Mouse (Mus musculus) MEL (cell line): ENCODE results near the gene Gpha2. TPM values are rescaled to one million over a fixed set of nuclear protein-coding genes. Genes with fewer than 3 reads are reported as not detected.
A peak's percentile ranks its signal among the peaks of the same experiment; 100 is the strongest.

Experiments used
- DNase-seq: peaks from one replicate; pipeline ENCODE4 v3.0.0; 2011; ENCODE audit warnings: low read depth, low spot score
- H3K27ac ChIP-seq: 2 replicates; pipeline ENCODE4 v1.5.1; 2012; ENCODE audit warnings: low read depth, mild to moderate bottlenecking, control low read depth, low read length, moderate library complexity; ENCODE audit not compliant: control insufficient read depth
- H3K27me3 ChIP-seq, 2 experiments: fragments of 150-350 bp in 1 of 2; sonication (generic) in 1 of 2; 2 replicates each; pipeline ENCODE4 v1.6.1; 2012; ENCODE audit warnings: low read length in 2 of 2, mild to moderate bottlenecking in 2 of 2, improper control_type of control experiment in 1 of 2, moderate library complexity in 1 of 2; ENCODE audit not compliant: insufficient read depth in 2 of 2, control insufficient read depth in 1 of 2
- H3K36me3 ChIP-seq, 2 experiments: 2 replicates each; pipeline ENCODE4 v1.6.1; 2012 to 2014; ENCODE audit warnings: low read length in 2 of 2, improper control_type of control experiment in 1 of 2, inconsistent platforms in 1 of 2, mild to moderate bottlenecking in 1 of 2; ENCODE audit not compliant: insufficient read depth in 2 of 2, control insufficient read depth in 1 of 2
- H3K4me1 ChIP-seq, 2 experiments: fragments of 150-350 bp in 1 of 2; sonication (generic) in 1 of 2; 2 replicates each; pipeline ENCODE4 v1.6.1; 2012; ENCODE audit warnings: low read length in 2 of 2, improper control_type of control experiment in 1 of 2, mild to moderate bottlenecking in 1 of 2; ENCODE audit not compliant: insufficient read depth in 2 of 2, control insufficient read depth in 1 of 2
- H3K4me3 ChIP-seq, 2 experiments: fragments of 150-350 bp in 1 of 2; sonication (generic) in 1 of 2; 2 replicates each; pipeline ENCODE4 v1.5.1; 2012; ENCODE audit warnings: low read depth in 2 of 2, low read length in 2 of 2, mild to moderate bottlenecking in 2 of 2, moderate library complexity in 2 of 2, control low read depth in 1 of 2, improper control_type of control experiment in 1 of 2; ENCODE audit not compliant: control insufficient read depth in 1 of 2, insufficient read depth in 1 of 2
- H3K79me2 ChIP-seq: 2 replicates; pipeline ENCODE4 v1.6.1; 2012; ENCODE audit warnings: mild to moderate bottlenecking, low read length, moderate library complexity; ENCODE audit not compliant: control insufficient read depth, poor library complexity, insufficient read depth
- H3K9ac ChIP-seq: 2 replicates; pipeline ENCODE4 v1.6.1; 2012; ENCODE audit warnings: low read depth, mild to moderate bottlenecking, control low read depth, low read length, moderate library complexity; ENCODE audit not compliant: control insufficient read depth, poor library complexity, severe bottlenecking
- H3K9me3 ChIP-seq: fragments of 150-350 bp; sonication (generic); replicated peaks from 2 replicates; pipeline ENCODE4 v1.6.1; 2012; ENCODE audit warnings: mild to moderate bottlenecking, low read length, improper control_type of control experiment, moderate library complexity; ENCODE audit not compliant: insufficient read depth
- CTCF ChIP-seq, 3 experiments: IDR thresholded peaks in 2 of 3; conservative IDR thresholded peaks in 1 of 3; 2 replicates each; pipeline ENCODE4 v1.5.1; 2011 to 2012; ENCODE audit warnings: low read length in 3 of 3, low read depth in 2 of 3, mild to moderate bottlenecking in 2 of 3, improper control_type of control experiment in 1 of 3, inconsistent platforms in 1 of 3, mixed read lengths in 1 of 3, moderate library complexity in 1 of 3; ENCODE audit not compliant: control insufficient read depth in 1 of 3, insufficient read depth in 1 of 3, poor library complexity in 1 of 3, severe bottlenecking in 1 of 3
- EP300 ChIP-seq, 2 experiments: IDR thresholded peaks; 2 replicates each; pipeline ENCODE4 v1.6.1; 2011; ENCODE audit warnings: improper control_type of control experiment in 2 of 2, low read length in 2 of 2, low read depth in 1 of 2, mild to moderate bottlenecking in 1 of 2
- ETS1 ChIP-seq: IDR thresholded peaks from 2 replicates; pipeline ENCODE4 v1.6.1; 2012; ENCODE audit warnings: low read depth, mild to moderate bottlenecking, inconsistent platforms, low read length, improper control_type of control experiment, moderate library complexity
- GABPA ChIP-seq: IDR thresholded peaks from 2 replicates; pipeline ENCODE4 v1.6.1; 2012; ENCODE audit warnings: low read depth, mild to moderate bottlenecking, inconsistent platforms, low read length, improper control_type of control experiment, moderate library complexity
- JUND ChIP-seq: IDR thresholded peaks from 2 replicates; pipeline ENCODE4 v1.6.1; 2011; ENCODE audit warnings: low read depth, mild to moderate bottlenecking, improper control_type of control experiment, low read length
- MAX ChIP-seq: IDR thresholded peaks from 2 replicates; pipeline ENCODE4 v1.6.1; 2011; ENCODE audit warnings: low read length, improper control_type of control experiment
- MAZ ChIP-seq: IDR thresholded peaks from 2 replicates; pipeline ENCODE4 v1.6.1; 2012; ENCODE audit warnings: low read depth, mild to moderate bottlenecking, inconsistent platforms, low read length, improper control_type of control experiment
- MXI1 ChIP-seq: IDR thresholded peaks from 2 replicates; pipeline ENCODE4 v1.6.1; 2011; ENCODE audit warnings: mild to moderate bottlenecking, low read depth, low read length, improper control_type of control experiment
- MYC ChIP-seq: IDR thresholded peaks from 2 replicates; pipeline ENCODE4 v1.6.1; 2011; ENCODE audit warnings: low read depth, mild to moderate bottlenecking, low read length, improper control_type of control experiment, moderate library complexity
- NRF1 ChIP-seq: IDR thresholded peaks from 2 replicates; pipeline ENCODE4 v1.6.1; 2014; ENCODE audit warnings: low read depth, mild to moderate bottlenecking, inconsistent platforms, low read length, improper control_type of control experiment, moderate library complexity; ENCODE audit not compliant: poor library complexity, insufficient read depth, severe bottlenecking
- POLR2AphosphoS5 ChIP-seq: IDR thresholded peaks from 2 replicates; pipeline ENCODE4 v1.6.1; 2012; ENCODE audit warnings: low read depth, borderline replicate concordance, mild to moderate bottlenecking, inconsistent platforms, low read length, moderate library complexity, mixed read lengths
- RAD21 ChIP-seq: IDR thresholded peaks from 2 replicates; pipeline ENCODE4 v1.6.1; 2011; ENCODE audit warnings: mild to moderate bottlenecking, low read depth, low read length, improper control_type of control experiment
- RCOR1 ChIP-seq: IDR thresholded peaks from 2 replicates; pipeline ENCODE4 v1.6.1; 2012; ENCODE audit warnings: low read depth, mild to moderate bottlenecking, inconsistent platforms, low read length, improper control_type of control experiment
- SIN3A ChIP-seq: IDR thresholded peaks from 2 replicates; pipeline ENCODE4 v1.6.1; 2012; ENCODE audit warnings: low read length, improper control_type of control experiment, inconsistent platforms
- SMC3 ChIP-seq: IDR thresholded peaks from 2 replicates; pipeline ENCODE4 v1.6.1; 2011; ENCODE audit warnings: low read depth, low read length, improper control_type of control experiment
- UBTF ChIP-seq: IDR thresholded peaks from 2 replicates; pipeline ENCODE4 v1.6.1; 2012; ENCODE audit warnings: low read depth, mild to moderate bottlenecking, inconsistent platforms, low read length, improper control_type of control experiment, moderate library complexity, borderline replicate concordance; ENCODE audit not compliant: insufficient read depth
- USF1 ChIP-seq: IDR thresholded peaks from 2 replicates; pipeline ENCODE4 v1.6.1; 2014; ENCODE audit warnings: low read depth, mild to moderate bottlenecking, inconsistent platforms, low read length, improper control_type of control experiment, moderate library complexity
- ZC3H11A ChIP-seq: IDR thresholded peaks from 2 replicates; pipeline ENCODE4 v1.6.1; 2012; ENCODE audit warnings: low read depth, mild to moderate bottlenecking, inconsistent platforms, low read length, improper control_type of control experiment
- polyA plus RNA-seq, 2 experiments: library from polyadenylated mRNA; stranded (reverse) in 1 of 2; unstranded in 1 of 2; fragments of >175 nt in 1 of 2; fragments of >200 nt in 1 of 2; gene quantifications; 2 replicates each; pipeline versions ENCODE4 v1.2.1 to v1.2.4; 2012; ENCODE audit warnings: low replicate concordance in 2 of 2, low read depth in 1 of 2; ENCODE audit not compliant: insufficient read length in 2 of 2, insufficient read depth in 1 of 2, missing spikeins in 1 of 2
- total RNA-seq: library from RNA; depleted of rRNA; stranded (reverse); fragments of 300-350 nt; gene quantifications from 2 replicates; pipeline ENCODE4 v1.2.3, GENCODE M21; 2012

Gpha2 gene
- total and polyA plus RNA-seq, 3 experiments: 0.19 TPM; not detected in 2

DNA sequence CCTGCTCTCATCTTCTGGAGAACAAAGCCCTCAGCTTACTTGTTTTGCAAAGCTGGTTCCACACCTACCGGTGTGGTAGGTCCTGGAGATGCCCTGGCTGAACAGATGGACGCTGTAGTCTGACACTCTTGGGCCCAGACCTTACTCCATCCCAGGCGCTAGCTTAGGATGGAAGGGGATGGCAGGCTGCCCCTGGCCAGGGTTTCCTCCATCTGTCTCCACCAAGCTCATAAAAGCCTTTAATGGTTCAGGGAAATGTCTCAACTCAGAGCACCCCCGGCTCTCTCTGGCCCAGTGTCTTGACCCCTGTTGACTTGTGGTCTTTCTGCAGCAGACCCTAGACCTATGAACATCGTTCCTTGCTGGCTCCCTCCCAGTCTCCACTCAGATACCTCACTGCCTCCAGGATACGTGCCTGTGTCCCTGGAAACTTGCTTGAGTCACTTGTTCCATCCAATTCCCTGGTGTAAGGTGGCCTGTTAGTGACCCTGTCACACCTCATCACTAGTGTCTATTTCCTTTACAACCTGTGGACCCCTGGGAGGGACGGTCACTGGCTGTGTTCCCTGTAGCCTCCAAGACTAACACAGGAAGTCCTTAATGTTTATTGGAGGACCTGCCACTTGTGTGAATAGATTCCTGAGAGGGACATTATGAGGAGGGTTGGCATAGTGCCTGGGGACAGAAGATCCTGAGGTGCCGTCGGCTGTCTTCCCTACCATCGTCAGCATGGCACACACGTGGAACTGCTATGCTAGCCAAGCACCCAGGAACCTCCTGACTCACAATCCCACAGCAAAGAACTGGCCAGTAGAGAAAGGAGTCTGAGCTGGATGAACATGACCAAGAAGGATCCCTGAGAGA, 41.4 kb downstream of the Gpha2 start:
- Histone ChIP-seq H3K9me3 (no peaks in the 10 kb centered on the region), H3K9ac (peak overlapping the region; percentile 57), H3K27me3 (no peaks in the 10 kb centered on the region), H3K36me3 (no peaks in the 10 kb centered on the region; a peak in 1 of 4 replicates), H3K4me3 (no peak overlapping the region), H3K4me1 (no peaks in the 10 kb centered on the region; a peak in 1 of 4 replicates), H3K79me2 (no peaks in the 10 kb centered on the region), H3K27ac (no peak overlapping the region)
- no peak for DNase-seq
- TF ChIP-seq MAX (peak; percentile 61; the same call in 1 of the 2 replicates), MYC (peak; percentile 69; the same call in 1 of the 2 replicates), JUND (no peak), POLR2AphosphoS5 (no peak)

DNA sequence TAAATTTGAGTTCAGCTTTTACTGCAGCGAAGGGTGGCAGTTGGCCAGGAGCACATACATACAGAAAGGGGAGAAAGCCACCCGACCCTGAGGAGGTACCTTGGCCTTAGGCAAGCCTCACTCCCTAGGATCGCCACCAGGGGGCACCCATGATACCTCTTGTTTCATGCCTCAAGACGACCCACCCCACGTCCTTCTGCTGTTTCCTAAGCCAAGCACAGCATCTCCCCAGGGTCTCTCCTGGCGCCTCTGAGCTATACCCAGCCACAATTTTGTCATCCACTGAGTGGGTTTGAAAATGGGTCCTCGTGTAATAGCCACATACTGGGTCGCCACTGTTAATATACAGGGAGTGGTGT, 42.0 kb downstream of the Gpha2 start:
- no peaks in the 10 kb centered on the region for H3K9me3 ChIP-seq
- H3K27ac ChIP-seq: no peak overlapping the region
- TF ChIP-seq RCOR1 (no peak), UBTF (no peak), SMC3 (peak; percentile 98), MAZ (no peak), MXI1 (peak; percentile 17; the same call in 1 of the 2 replicates), CTCF (IDR thresholded peaks at IDR 0.05 in 2 of 3, conservative IDR thresholded peaks at IDR 0.05 in 1 of 3; ENCODE audit: control insufficient read depth in 1 of 3, insufficient read depth in 1 of 3, low read depth in 2 of 3, low read length in 3 of 3, poor library complexity in 1 of 3, severe bottlenecking in 1 of 3) (peak; percentile 89 to 93 (median 92)), ZC3H11A (peak; percentile 80), RAD21 (peak; percentile 74), ETS1 (no peak), EP300 (IDR thresholded peaks at IDR 0.05; ENCODE audit: low read depth in 1 of 2, low read length in 2 of 2) (no peak), GABPA (no peak), USF1 (no peak), NRF1 (no peak), SIN3A (peak; percentile 32; the same call in 1 of the 2 replicates)
- peak; percentile 93 for DNase-seq
- no peaks in the 10 kb centered on the region; a peak in 1 of 4 replicates for H3K36me3 ChIP-seq
- H3K79me2 ChIP-seq: no peaks in the 10 kb centered on the region
- H3K27me3 ChIP-seq: no peaks in the 10 kb centered on the region
- H3K4me3 ChIP-seq: no peak overlapping the region
- H3K4me1 ChIP-seq: no peaks in the 10 kb centered on the region; a peak in 1 of 4 replicates
- peak overlapping the region; percentile 57 for H3K9ac ChIP-seq
